Mouse (Mus musculus) CH12.LX (cell line): ENCODE data around the gene Tpcn1. TPM values are rescaled to one million over a fixed set of nuclear protein-coding genes. Genes with fewer than 3 reads are reported as not detected.

Experiments
- DNase-seq: peaks from one replicate; pipeline ENCODE4 v3.0.0-alpha.2; 2013; ENCODE audit errors: extremely low read depth
- H3K27ac ChIP-seq: 2 replicates; pipeline ENCODE4 v1.5.1; 2012; ENCODE audit warnings: low read depth, mild to moderate bottlenecking, control low read depth, moderate library complexity; ENCODE audit not compliant: insufficient read depth
- H3K27me3 ChIP-seq: replicated peaks from 2 replicates; pipeline ENCODE3; 2012; ENCODE audit warnings: inconsistent platforms
- H3K36me3 ChIP-seq, 2 experiments: replicated peaks in 1 of 2; 2 replicates each; pipeline versions ENCODE3 to v1.6.1; 2012; ENCODE audit warnings: inconsistent platforms in 1 of 2, low read length in 1 of 2, mild to moderate bottlenecking in 1 of 2, mixed read lengths in 1 of 2, moderate library complexity in 1 of 2; ENCODE audit not compliant: control insufficient read depth in 1 of 2, insufficient read depth in 1 of 2
- H3K4me1 ChIP-seq, 2 experiments: 2 replicates each; pipeline ENCODE4 v1.6.1; 2012; ENCODE audit warnings: inconsistent platforms in 1 of 2, moderate library complexity in 1 of 2; ENCODE audit not compliant: insufficient read depth in 2 of 2, control insufficient read depth in 1 of 2
- H3K4me2 ChIP-seq: 2 replicates; pipeline ENCODE4 v1.6.1; 2012; ENCODE audit warnings: low read depth, mild to moderate bottlenecking, control low read depth; ENCODE audit not compliant: poor library complexity, insufficient read depth, severe bottlenecking
- H3K4me3 ChIP-seq, 3 experiments: fragments of 150-350 bp in 1 of 3; sonication (generic) in 1 of 3; replicated peaks in 1 of 3; 2 replicates each; pipeline versions ENCODE3 to v1.5.1; 2011 to 2012; ENCODE audit warnings: low read depth in 2 of 3, low read length in 2 of 3, mild to moderate bottlenecking in 2 of 3, moderate library complexity in 2 of 3, control low read depth in 1 of 3, improper control_type of control experiment in 1 of 3, inconsistent platforms in 1 of 3, mixed read lengths in 1 of 3; ENCODE audit not compliant: poor library complexity in 1 of 3
- H3K79me2 ChIP-seq: replicated peaks from 2 replicates; pipeline ENCODE4 v1.6.1; 2012; ENCODE audit warnings: mild to moderate bottlenecking, moderate library complexity; ENCODE audit not compliant: control insufficient read depth, poor library complexity, insufficient read depth, severe bottlenecking; ENCODE audit errors: extremely low read depth
- H3K9ac ChIP-seq: 2 replicates; pipeline ENCODE4 v1.6.1; 2012; ENCODE audit warnings: low read depth, mild to moderate bottlenecking, control low read depth, moderate library complexity; ENCODE audit not compliant: insufficient read depth
- H3K9me3 ChIP-seq: replicated peaks from 2 replicates; pipeline ENCODE3; 2012; ENCODE audit warnings: low read length, inconsistent platforms, mixed read lengths
- BHLHE40 ChIP-seq: IDR thresholded peaks from 2 replicates; pipeline ENCODE4 v1.6.1; 2011; ENCODE audit warnings: mild to moderate bottlenecking, low read depth, low read length, improper control_type of control experiment
- CHD2 ChIP-seq: IDR thresholded peaks from 2 replicates; pipeline ENCODE4 v1.6.1; 2011; ENCODE audit warnings: low read length, improper control_type of control experiment
- CTCF ChIP-seq, 2 experiments: IDR thresholded peaks in 1 of 2; conservative IDR thresholded peaks in 1 of 2; 2 replicates each; pipeline ENCODE4 v1.5.1; 2011 to 2012; ENCODE audit warnings: low read depth in 2 of 2, low read length in 2 of 2, improper control_type of control experiment in 1 of 2, inconsistent platforms in 1 of 2, mild to moderate bottlenecking in 1 of 2, moderate library complexity in 1 of 2
- E2F4 ChIP-seq: IDR thresholded peaks from 2 replicates; pipeline ENCODE4 v1.6.1; 2011; ENCODE audit warnings: low read depth, low read length, improper control_type of control experiment; ENCODE audit not compliant: insufficient replicate concordance
- ETS1 ChIP-seq: conservative IDR thresholded peaks from 2 replicates; pipeline ENCODE4 v1.6.1; 2012; ENCODE audit warnings: low read depth, mild to moderate bottlenecking, inconsistent platforms, low read length, improper control_type of control experiment, moderate library complexity
- GABPA ChIP-seq: IDR thresholded peaks from 2 replicates; pipeline ENCODE4 v1.6.1; 2012; ENCODE audit warnings: low read depth, low read length, improper control_type of control experiment, inconsistent platforms; ENCODE audit not compliant: insufficient replicate concordance
- HCFC1 ChIP-seq: IDR thresholded peaks from 2 replicates; pipeline ENCODE4 v1.6.1; 2012; ENCODE audit warnings: low read depth, mild to moderate bottlenecking, inconsistent platforms, low read length, improper control_type of control experiment
- IRF4 ChIP-seq: IDR thresholded peaks from 2 replicates; pipeline ENCODE4 v1.6.1; 2014; ENCODE audit warnings: low read depth, mild to moderate bottlenecking, inconsistent platforms, low read length, improper control_type of control experiment
- JUND ChIP-seq: conservative IDR thresholded peaks from 2 replicates; pipeline ENCODE4 v1.6.1; 2011; ENCODE audit warnings: low read depth, low read length, improper control_type of control experiment
- KAT2A ChIP-seq: IDR thresholded peaks from 2 replicates; pipeline ENCODE4 v1.6.1; 2012; ENCODE audit warnings: low read length, improper control_type of control experiment, inconsistent platforms; ENCODE audit not compliant: insufficient replicate concordance
- MAFK ChIP-seq: IDR thresholded peaks from 2 replicates; pipeline ENCODE4 v1.6.1; 2011; ENCODE audit warnings: low read length, improper control_type of control experiment; ENCODE audit not compliant: insufficient replicate concordance
- MAX ChIP-seq: IDR thresholded peaks from 2 replicates; pipeline ENCODE4 v1.6.1; 2011; ENCODE audit warnings: low read length, improper control_type of control experiment
- MAZ ChIP-seq: IDR thresholded peaks from 2 replicates; pipeline ENCODE4 v1.6.1; 2012; ENCODE audit warnings: low read depth, mild to moderate bottlenecking, inconsistent platforms, low read length, improper control_type of control experiment, moderate library complexity
- MEF2A ChIP-seq: IDR thresholded peaks from 2 replicates; pipeline ENCODE4 v1.6.1; 2014; ENCODE audit warnings: low read depth, mild to moderate bottlenecking, inconsistent platforms, low read length, improper control_type of control experiment, borderline replicate concordance
- MXI1 ChIP-seq: IDR thresholded peaks from 2 replicates; pipeline ENCODE4 v1.6.1; 2011; ENCODE audit warnings: mild to moderate bottlenecking, low read depth, low read length, improper control_type of control experiment
- MYC ChIP-seq: IDR thresholded peaks from 2 replicates; pipeline ENCODE4 v1.6.1; 2011; ENCODE audit warnings: low read depth, mild to moderate bottlenecking, improper control_type of control experiment, low read length
- NRF1 ChIP-seq: IDR thresholded peaks from 2 replicates; pipeline ENCODE4 v1.6.1; 2014; ENCODE audit warnings: low read depth, mild to moderate bottlenecking, inconsistent platforms, low read length, improper control_type of control experiment, moderate library complexity
- PAX5 ChIP-seq: IDR thresholded peaks from 2 replicates; pipeline ENCODE4 v1.6.1; 2012; ENCODE audit warnings: low read length, inconsistent platforms, mixed read lengths
- POLR2AphosphoS2 ChIP-seq: IDR thresholded peaks from 2 replicates; pipeline ENCODE4 v1.6.1; 2011; ENCODE audit warnings: low read depth, low read length, improper control_type of control experiment
- RAD21 ChIP-seq: IDR thresholded peaks from 2 replicates; pipeline ENCODE4 v1.6.1; 2011; ENCODE audit warnings: low read depth, mild to moderate bottlenecking, low read length, improper control_type of control experiment, moderate library complexity
- RCOR1 ChIP-seq: conservative IDR thresholded peaks from 2 replicates; pipeline ENCODE4 v1.6.1; 2012; ENCODE audit warnings: low read depth, mild to moderate bottlenecking, inconsistent platforms, low read length, improper control_type of control experiment
- TBP ChIP-seq: conservative IDR thresholded peaks from 2 replicates; pipeline ENCODE4 v1.6.1; 2011; ENCODE audit warnings: low read depth, low read length, improper control_type of control experiment
- TCF12 ChIP-seq: IDR thresholded peaks from 2 replicates; pipeline ENCODE4 v1.6.1; 2014; ENCODE audit warnings: low read depth, mild to moderate bottlenecking, inconsistent platforms, low read length, improper control_type of control experiment
- UBTF ChIP-seq: IDR thresholded peaks from 2 replicates; pipeline ENCODE4 v1.6.1; 2012; ENCODE audit warnings: low read depth, mild to moderate bottlenecking, inconsistent platforms, low read length, improper control_type of control experiment, moderate library complexity
- USF1 ChIP-seq: IDR thresholded peaks from 2 replicates; pipeline ENCODE4 v1.6.1; 2014; ENCODE audit warnings: low read depth, mild to moderate bottlenecking, inconsistent platforms, low read length, improper control_type of control experiment
- USF2 ChIP-seq: conservative IDR thresholded peaks from 2 replicates; pipeline ENCODE4 v1.6.1; 2011; ENCODE audit warnings: low read depth, low read length, improper control_type of control experiment
- ZC3H11A ChIP-seq: IDR thresholded peaks from 2 replicates; pipeline ENCODE4 v1.6.1; 2012; ENCODE audit warnings: low read depth, mild to moderate bottlenecking, inconsistent platforms, low read length, improper control_type of control experiment
- ZKSCAN1 ChIP-seq: IDR thresholded peaks from 2 replicates; pipeline ENCODE4 v1.6.1; 2012; ENCODE audit warnings: low read depth, inconsistent platforms, low read length, improper control_type of control experiment, borderline replicate concordance
- ZMIZ1 ChIP-seq: IDR thresholded peaks from 2 replicates; pipeline ENCODE4 v1.6.1; 2012; ENCODE audit warnings: low read depth, mild to moderate bottlenecking, inconsistent platforms, low read length, improper control_type of control experiment
- dilution Hi-C: fragments of 300-500 bp; cut with MboI; formaldehyde crosslinking; loops from 2 replicates; pipeline ENCODE4 v1.14.3; 2020; ENCODE audit warnings: low sequenced_read_pairs; ENCODE audit not compliant: extremely low pct_unique_long_range_greater_than_20kb, extremely low pct_ligation_motif_present
- in situ Hi-C: fragments of 300-500 bp; cut with MboI; formaldehyde crosslinking; loops from 3 replicates; pipeline ENCODE4 v1.14.3; 2019; ENCODE audit warnings: low sequenced_read_pairs, low pct_ligation_motif_present, low pct_unique_long_range_greater_than_20kb, mixed read lengths
- polyA plus RNA-seq: library from polyadenylated mRNA; unstranded; fragments of >175 nt; gene quantifications from 2 replicates; pipeline ENCODE4 v1.2.1, GENCODE M21; 2012; ENCODE audit warnings: low read depth; ENCODE audit not compliant: insufficient read length
- total RNA-seq, 2 experiments: library from RNA; depleted of rRNA; stranded (reverse); fragments of 300-350 nt in 1 of 2; fragments of >200 nt in 1 of 2; gene quantifications; 2 replicates each; pipeline ENCODE4 v1.2.3; 2012 to 2014

Tpcn1 gene
- total and polyA plus RNA-seq, 3 experiments, result 0.90 to 5.4 (median 2.2) TPM

- TF ChIP-seq POLR2AphosphoS2 (no peak), E2F4 (no peak), GABPA (no peak), RAD21 (no peak), MAZ (no peak), MEF2A (no peak), RCOR1 (no peak), USF2 (no peak), TCF12 (no peak), PAX5 (no peak), MXI1 (no peak), MYC (no peak), NRF1 (no peak), ZKSCAN1 (no peak), IRF4 (no peak), USF1 (no peak)
- H3K4me1 ChIP-seq, result peaks cover 3 to 19% of the 10 kb centered on the region in 2 experiments; a peak in 3 of 4 replicates
- H3K79me2 ChIP-seq, result no peaks in the 10 kb centered on the region
- peaks cover 0 to 39% of the 10 kb centered on the region in 2 experiments for H3K36me3 ChIP-seq
- dilution Hi-C loops, result no loop called here
- in situ Hi-C loops, result loop anchor here (5.0 to 25.0 kb wide), 3 partner anchors 89 to 469 kb away; no protein-coding TSS in a partner anchor
- no peak overlapping the region for H3K27ac ChIP-seq
- no peak overlapping the region for H3K4me3 ChIP-seq
- H3K9me3 ChIP-seq, result no peaks in the 10 kb centered on the region
- no peaks in the 10 kb centered on the region for H3K27me3 ChIP-seq
- DNase-seq, result no peak
- no peak overlapping the region for H3K9ac ChIP-seq
- no peak overlapping the region for H3K4me2 ChIP-seq
Measured at GRCm38 (mm10) chr5:120606590-120607200, 18.2 kb upstream of the Tpcn1 start.

DNA sequence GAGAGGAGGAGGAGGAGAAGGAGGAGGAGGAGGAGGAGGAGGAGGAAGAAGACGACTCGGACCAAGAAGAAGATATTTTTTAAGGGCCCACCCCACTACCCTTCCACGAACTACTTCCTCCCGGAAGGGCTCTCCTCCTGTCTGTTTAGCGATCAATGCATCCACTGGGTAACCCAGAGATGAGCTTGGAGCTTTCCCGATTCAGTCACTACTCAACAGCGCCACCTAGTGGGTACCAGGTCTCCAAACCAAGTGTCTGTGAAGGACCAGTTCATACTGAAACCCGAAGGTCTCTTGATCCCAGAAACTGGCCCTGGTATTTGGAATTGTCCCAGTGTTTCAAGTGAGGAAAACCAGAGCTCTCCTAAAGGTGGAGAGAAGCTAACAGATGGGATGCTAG, 17.2 kb upstream of the Tpcn1 start:
- Histone ChIP-seq H3K36me3 (peaks cover 0 to 33% of the 10 kb centered on the region in 2 experiments), H3K79me2 (no peaks in the 10 kb centered on the region), H3K9me3 (no peaks in the 10 kb centered on the region), H3K27ac (no peak overlapping the region), H3K4me3 (peak overlapping the region in 2 of 3 experiments; percentile 10 to 56), H3K4me1 (peaks cover 0 to 10% of the 10 kb centered on the region in 2 experiments; a peak in 2 of 4 replicates), H3K4me2 (peak overlapping the region; percentile 53), H3K9ac (no peak overlapping the region; the same call in 1 of the 2 replicates), H3K27me3 (no peaks in the 10 kb centered on the region)
- in situ Hi-C loops (loop anchor here (5.0 to 25.0 kb wide), 3 partner anchors 88 to 468 kb away; no protein-coding TSS in a partner anchor), dilution Hi-C loops (no loop called here)
- peak; percentile 96 for DNase-seq
- TF ChIP-seq UBTF (no peak), ZKSCAN1 (no peak), BHLHE40 (no peak), IRF4 (peak; percentile 66; the same call in 1 of the 2 replicates), MYC (0 out of 2 replicates have a peak, but pooled peaks have one; percentile 61), HCFC1 (peak; percentile 38; the same call in 1 of the 2 replicates), POLR2AphosphoS2 (no peak), KAT2A (no peak), CTCF (conservative IDR thresholded peaks at IDR 0.05 in 1 of 2, IDR thresholded peaks at IDR 0.05 in 1 of 2; ENCODE audit: low read depth in 2 of 2, low read length in 2 of 2) (peak; percentile 89 to 92; a peak in 3 of 4 replicates), USF2 (no peak), GABPA (no peak), RAD21 (peak; percentile 85), CHD2 (no peak), ETS1 (no peak), MAZ (no peak), MAX (no peak), JUND (peak; percentile 51), RCOR1 (no peak), MAFK (no peak), MXI1 (no peak), ZMIZ1 (no peak), ZC3H11A (no peak), TBP (no peak)
